Mouse (Mus musculus) heart, postnatal 0 days (tissue): ENCODE results near the gene Pdxp. TPM values are rescaled to one million over a fixed set of nuclear protein-coding genes. Genes with fewer than 3 reads are reported as not detected.

ENCODE experiments used
- ATAC-seq: fragments of 200-750 bp; cut with Nextera tagmentation; 2 replicates; pipeline ENCODE4 v1.8.0; 2017; ENCODE audit warnings: low read depth, moderate number of reproducible peaks, moderate library complexity; ENCODE audit not compliant: insufficient read depth
- DNase-seq: peaks from one replicate; pipeline ENCODE4 v3.0.0-alpha.2; 2016; ENCODE audit warnings: low spot score
- H3K27ac ChIP-seq: fragments of 300-500 bp; sonication (generic); 2 replicates; pipeline ENCODE4 v1.5.1; 2014; ENCODE audit warnings: low read depth, mild to moderate bottlenecking
- H3K27me3 ChIP-seq: fragments of 300-500 bp; sonication (generic); 2 replicates; pipeline ENCODE4 v1.6.1; 2014; ENCODE audit warnings: low read length, mixed read lengths; ENCODE audit not compliant: control insufficient read depth, insufficient read depth
- H3K36me3 ChIP-seq: fragments of 300-500 bp; sonication (generic); replicated peaks from 2 replicates; pipeline ENCODE4 v1.6.1; 2014; ENCODE audit warnings: low read length, mixed read lengths; ENCODE audit not compliant: control insufficient read depth, insufficient read depth
- H3K4me1 ChIP-seq: fragments of 300-500 bp; sonication (generic); 2 replicates; pipeline ENCODE4 v1.6.1; 2014; ENCODE audit warnings: antibody characterized with exemption; ENCODE audit not compliant: control insufficient read depth, insufficient read depth
- H3K4me2 ChIP-seq: fragments of 300-500 bp; sonication (generic); 2 replicates; pipeline ENCODE4 v1.6.1; 2014; ENCODE audit warnings: low read depth, mild to moderate bottlenecking, low read length, moderate library complexity
- H3K4me3 ChIP-seq: fragments of 300-500 bp; sonication (generic); 2 replicates; pipeline ENCODE4 v1.5.1; 2014; ENCODE audit warnings: low read depth, low read length
- H3K9ac ChIP-seq: fragments of 300-500 bp; sonication (generic); replicated peaks from 2 replicates; pipeline ENCODE4 v1.6.1; 2014; ENCODE audit warnings: low read depth, low read length, mixed read lengths
- H3K9me3 ChIP-seq: fragments of 300-500 bp; sonication (generic); replicated peaks from 2 replicates; pipeline ENCODE4 v1.6.1; 2016; ENCODE audit warnings: low read length; ENCODE audit not compliant: control insufficient read depth
- CTCF ChIP-seq: IDR thresholded peaks from 2 replicates; pipeline ENCODE4 v1.5.1; 2016; ENCODE audit warnings: antibody characterized with exemption, control low read depth, low read depth
- EP300 ChIP-seq: IDR thresholded peaks from 2 replicates; pipeline ENCODE4 v1.6.1; 2016; ENCODE audit warnings: antibody characterized with exemption, low read depth
- WGBS: fragments of 180-500 bp; shearing (Covaris S2); extraction: QIAGEN DNeasy Blood & Tissue Kit; methylation state at CpG from one replicate; pipeline ENCODE4 v1.1.7; 2014; 5-methylcytosine and 5-hydroxymethylcytosine counted together
- polyA plus RNA-seq: library from polyadenylated mRNA; unstranded; fragments of >200 nt; fragmentation: Nextera tagmentation; extraction: Ambion mirVana; gene quantifications from 2 replicates; pipeline ENCODE4 v1.2.1, GENCODE M21; 2015
- total RNA-seq: library from RNA; depleted of rRNA; stranded (reverse); fragments of >200 nt; gene quantifications from 2 replicates; pipeline ENCODE4 v1.2.3, GENCODE M21; 2014; ENCODE audit warnings: low replicate concordance

Gene Pdxp
- total and polyA plus RNA-seq, 2 experiments from 2014 or later = 7.7 to 25.8 TPM

DNA sequence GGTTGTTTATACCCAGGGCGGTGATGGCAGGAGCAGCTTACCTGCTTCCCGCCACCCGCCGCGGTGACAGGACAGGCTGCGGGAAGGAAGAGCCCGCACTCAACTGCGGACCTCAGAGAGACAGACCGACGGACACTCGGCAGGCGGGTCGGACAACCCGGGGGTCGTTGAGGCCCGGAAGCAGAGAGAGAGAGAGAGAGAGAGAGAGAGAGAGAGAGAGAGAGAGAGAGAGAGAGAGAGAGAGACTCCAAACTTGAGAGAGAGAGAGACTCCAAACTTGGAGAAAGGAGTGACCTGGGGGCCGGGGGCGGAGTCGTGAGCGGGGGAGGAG lies 14.3 kb upstream of the Pdxp start, which contains the start of gene Gm49510:
Gene Gm49510, plus strand, starts transcription at position 259 of the 331 bp plus-strand sequence.
- H3K4me1 ChIP-seq = peaks cover 25% of the 10 kb centered on the region
- no peaks in the 10 kb centered on the region for H3K27me3 ChIP-seq
- no peak for ATAC-seq
- no peak for DNase-seq
- no peak for TF ChIP-seq CTCF
- TF ChIP-seq EP300 = no peak
- H3K9ac ChIP-seq = peak within 1 kb of the TSS; percentile 78
- peak within 1 kb of the TSS; percentile 73 for H3K27ac ChIP-seq
- H3K4me2 ChIP-seq = peak within 1 kb of the TSS; percentile 95
- H3K4me3 ChIP-seq = peak within 1 kb of the TSS; percentile 74
- H3K36me3 ChIP-seq = 0 out of 2 replicates have a peak, but pooled peaks cover 5% of the 10 kb centered on the region
- H3K9me3 ChIP-seq = no peaks in the 10 kb centered on the region
- under 1% methylated on average over 11 of the region's 20 CpGs for WGBS

GRCm38 (mm10) chr15:78899740-78900584 lies 13.8 kb upstream of the Pdxp start, which contains the start of gene Sh3bp1:
TSS of gene Sh3bp1 (plus strand) at chr15:78899768.
- Histone ChIP-seq H3K4me1 (peaks cover 23% of the 10 kb centered on the region), H3K9ac (peak within 1 kb of the TSS; percentile 78), H3K36me3 (0 out of 2 replicates have a peak, but pooled peaks cover 10% of the 10 kb centered on the region), H3K4me3 (peak within 1 kb of the TSS; percentile 74), H3K4me2 (peak within 1 kb of the TSS; percentile 95), H3K27ac (peak within 1 kb of the TSS; percentile 73), H3K27me3 (no peaks in the 10 kb centered on the region), H3K9me3 (no peaks in the 10 kb centered on the region)
- DNase-seq (peak; percentile 76), ATAC-seq (peak; percentile 63)
- WGBS = 2% methylated on average over 42 of the region's 47 CpGs
- TF ChIP-seq CTCF (no peak), EP300 (no peak)

DNA sequence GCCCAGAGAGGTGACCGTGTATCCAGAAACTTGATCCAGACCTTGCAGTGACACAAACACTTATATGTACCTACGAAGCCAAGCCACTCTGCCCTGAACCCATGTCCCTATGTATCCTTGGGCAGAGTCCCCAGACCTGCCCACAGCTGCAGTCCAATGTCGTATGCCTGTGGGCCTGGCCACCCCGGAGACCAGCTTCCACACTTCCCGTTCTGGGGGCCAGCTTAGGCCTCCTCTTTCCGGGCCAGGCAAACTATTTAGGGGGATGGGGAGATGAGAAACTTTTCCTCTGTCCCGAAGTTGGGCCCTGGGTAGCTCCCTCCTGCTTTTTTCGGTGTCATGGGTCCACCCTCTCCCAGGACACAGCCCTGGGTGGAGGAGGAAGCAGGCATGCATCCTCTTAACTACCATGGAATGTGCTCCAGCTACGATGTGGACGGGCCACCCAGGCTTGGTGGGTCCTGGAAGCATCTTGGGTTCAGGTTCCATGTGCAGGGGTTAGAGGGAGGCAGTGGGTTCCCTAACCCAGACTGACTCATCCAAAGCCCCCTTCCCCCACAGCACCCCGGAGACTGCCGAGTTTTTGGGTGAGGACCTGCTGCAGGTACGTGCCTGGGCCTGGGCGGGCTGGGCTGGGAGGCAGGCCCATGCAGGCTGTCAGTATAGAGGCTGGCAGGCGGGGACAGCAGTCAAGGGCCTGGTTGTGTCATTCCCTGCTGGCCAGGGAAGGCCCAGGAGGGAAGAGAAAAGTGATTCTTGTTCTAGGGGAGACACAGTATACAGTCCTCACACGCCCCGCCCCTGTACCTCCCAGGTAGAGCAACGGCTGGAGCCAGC lies 12.9 kb upstream of the Pdxp start:
- Histone ChIP-seq H3K4me2 (peak overlapping the region; percentile 95), H3K9ac (peak overlapping the region; percentile 78), H3K27ac (peak overlapping the region; percentile 73), H3K4me3 (peak overlapping the region; percentile 74), H3K9me3 (no peaks in the 10 kb centered on the region), H3K36me3 (peaks cover 15% of the 10 kb centered on the region; the same call in 1 of the 2 replicates), H3K27me3 (no peaks in the 10 kb centered on the region), H3K4me1 (peaks cover 23% of the 10 kb centered on the region)
- WGBS = 23% methylated on average over 18 of the region's 18 CpGs
- DNase-seq = peak; percentile 12
- no peak for ATAC-seq
- TF ChIP-seq EP300 (no peak), CTCF (no peak)

GRCm38 (mm10) chr15:78901422-78901789 lies 12.3 kb upstream of the Pdxp start:
- H3K9ac ChIP-seq = no peak overlapping the region
- 63% methylated on average over 8 of the region's 8 CpGs for WGBS
- H3K4me2 ChIP-seq = peak overlapping the region; percentile 95
- no peak overlapping the region for H3K27ac ChIP-seq
- DNase-seq (no peak), ATAC-seq (no peak)
- no peaks in the 10 kb centered on the region for H3K9me3 ChIP-seq
- no peak overlapping the region for H3K4me3 ChIP-seq
- peaks cover 23% of the 10 kb centered on the region for H3K4me1 ChIP-seq
- H3K36me3 ChIP-seq = peaks cover 20% of the 10 kb centered on the region
- H3K27me3 ChIP-seq = no peaks in the 10 kb centered on the region
- no peak for TF ChIP-seq CTCF
- no peak for TF ChIP-seq EP300

GRCm38 (mm10) chr15:78903243-78903642 lies 10.5 kb upstream of the Pdxp start:
- TF ChIP-seq CTCF = peak; percentile 88
- TF ChIP-seq EP300 = no peak
- H3K4me1 ChIP-seq = peaks cover 23% of the 10 kb centered on the region
- peaks cover 38% of the 10 kb centered on the region for H3K36me3 ChIP-seq
- no peaks in the 10 kb centered on the region for H3K9me3 ChIP-seq
- ATAC-seq (peak; percentile 12; the same call in 1 of the 2 replicates), DNase-seq (peak; percentile 63)
- no peaks in the 10 kb centered on the region for H3K27me3 ChIP-seq
- no peak overlapping the region for H3K4me3 ChIP-seq
- whole genome bisulfite sequencing = 3% methylated on average over 2 of the region's 2 CpGs
- H3K9ac ChIP-seq = no peak overlapping the region
- H3K27ac ChIP-seq = no peak overlapping the region
- no peak overlapping the region for H3K4me2 ChIP-seq
